Mouse (Mus musculus): Measurements from ENCODE around the gene Mtmr11. TPM values are rescaled to one million over a fixed set of nuclear protein-coding genes. Genes with fewer than 3 reads are reported as not detected.
A peak's percentile ranks its signal among the peaks of the same experiment; 100 is the strongest.
"Not testable (repeated sequence)": the region's sequence is repeated elsewhere in the genome, so short reads cannot be mapped to it uniquely, and the experiment has no call there.

The Mtmr11 gene
- polyA plus RNA-seq, 1 experiment, result 1.1 TPM

DNA sequence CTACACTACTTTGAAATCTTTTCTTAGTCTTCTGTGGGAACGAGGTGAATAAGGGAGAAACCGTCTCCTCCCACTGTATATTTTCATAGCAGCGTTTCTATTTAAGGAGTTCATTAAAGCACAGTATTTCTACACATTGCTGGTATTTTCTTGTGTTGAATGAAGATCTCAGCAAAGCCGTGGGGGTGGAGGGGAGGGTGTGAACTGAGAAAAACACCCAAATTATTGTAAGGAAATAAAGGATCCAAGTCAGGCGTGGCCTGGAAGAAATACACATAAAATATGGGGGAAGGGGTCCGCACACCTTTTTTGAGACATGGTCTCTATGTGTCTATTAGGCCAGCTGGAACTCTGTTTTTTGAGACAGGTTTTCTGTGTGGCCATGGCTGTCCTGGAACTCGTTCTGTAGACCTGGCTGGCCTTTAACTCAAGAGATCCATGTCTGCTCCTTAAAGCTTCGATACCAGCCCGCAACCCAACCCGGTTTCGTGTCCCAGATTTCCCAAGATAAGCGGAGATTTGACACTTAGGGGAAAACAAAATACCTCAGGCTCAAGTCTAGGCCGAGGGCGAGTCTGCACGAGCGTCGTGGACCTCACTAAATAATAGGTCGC is 9.9 kb downstream of the Mtmr11 start:
- H3K4me3 ChIP-seq (ENCODE audit: control insufficient read depth, low read depth, low read length), result peak overlapping the region; percentile 98
- peaks cover 10% of the 10 kb centered on the region for H3K36me3 ChIP-seq (ENCODE audit: control insufficient read depth, insufficient read depth, low read length)
- peak overlapping the region; percentile 89 for H3K27ac ChIP-seq (ENCODE audit: control insufficient read depth, insufficient read depth, low read depth, low read length)
- no peaks in the 10 kb centered on the region for H3K27me3 ChIP-seq (ENCODE audit: control insufficient read depth, insufficient read depth, low read length)
- TF ChIP-seq CTCF (IDR thresholded peaks at IDR 0.05; ENCODE audit: control insufficient read depth, insufficient read depth, insufficient replicate concordance, low read depth, low read length) (no peak), POLR2A (IDR thresholded peaks at IDR 0.05; ENCODE audit: control insufficient read depth, low read depth, low read length) (no peak)
- no peaks in the 10 kb centered on the region; the same call in none of the 2 replicates for H3K4me1 ChIP-seq (ENCODE audit: control insufficient read depth, insufficient read depth, low read length)

DNA sequence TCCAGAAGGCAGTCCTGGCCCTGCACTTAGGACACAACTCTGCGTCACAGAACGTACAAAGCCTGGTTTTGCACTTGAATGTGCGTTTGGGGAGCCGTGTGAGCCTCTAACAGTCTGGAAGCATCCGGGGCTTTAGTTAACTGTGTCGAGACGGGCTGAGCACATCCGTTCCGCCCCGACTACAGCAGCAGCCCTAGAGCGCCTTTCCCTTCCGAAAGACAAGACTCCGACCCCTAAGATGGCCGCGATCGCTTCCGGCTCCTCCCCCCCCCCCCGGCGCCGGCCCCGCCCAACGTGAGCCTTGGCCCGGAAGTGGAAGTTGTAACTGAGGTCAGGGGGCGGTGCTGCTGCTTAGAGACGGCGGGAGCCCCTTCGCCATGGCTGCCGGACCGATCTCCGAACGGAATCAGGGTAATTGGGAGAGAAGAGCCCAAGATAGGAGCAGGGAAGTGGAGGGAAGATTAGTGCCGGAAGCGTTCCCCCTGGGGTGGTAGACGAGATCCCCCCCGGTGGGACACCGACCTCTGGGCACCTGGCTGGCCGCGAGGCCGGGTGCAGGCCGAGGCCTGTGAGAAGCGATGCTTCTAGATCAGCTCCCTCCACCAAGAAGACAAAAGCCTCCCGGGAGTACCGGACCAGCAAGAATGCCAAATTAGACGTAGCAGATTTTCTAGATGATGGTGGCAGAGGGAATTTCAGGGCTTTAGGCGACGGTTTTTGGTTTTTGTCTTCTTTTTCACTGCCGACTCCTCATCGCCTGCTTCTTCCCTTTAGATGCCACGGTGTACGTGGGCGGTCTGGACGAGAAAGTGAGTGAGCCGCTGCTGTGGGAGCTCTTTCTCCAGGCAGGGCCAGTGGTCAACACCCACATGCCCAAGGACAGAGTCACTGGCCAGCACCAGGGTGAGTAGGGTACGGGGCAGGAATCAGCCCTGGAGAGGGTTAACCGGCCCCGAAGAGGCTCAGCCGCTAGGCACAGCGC is 10.7 kb downstream of the Mtmr11 start, which contains the start of gene Sf3b4:
Gene Sf3b4, plus strand, starts transcription at position 136 of the 982 bp plus-strand sequence.
- Histone ChIP-seq H3K4me1 (ENCODE audit: control insufficient read depth, insufficient read depth, low read length) (no peaks in the 10 kb centered on the region; the same call in none of the 2 replicates), H3K36me3 (ENCODE audit: control insufficient read depth, insufficient read depth, low read length) (peaks cover 12% of the 10 kb centered on the region), H3K27me3 (ENCODE audit: control insufficient read depth, insufficient read depth, low read length) (no peaks in the 10 kb centered on the region), H3K27ac (ENCODE audit: control insufficient read depth, insufficient read depth, low read depth, low read length) (peak within 1 kb of the TSS; percentile 89), H3K4me3 (ENCODE audit: control insufficient read depth, low read depth, low read length) (peak within 1 kb of the TSS; percentile 98)
- TF ChIP-seq POLR2A (IDR thresholded peaks at IDR 0.05; ENCODE audit: control insufficient read depth, low read depth, low read length) (peak; percentile 97), CTCF (IDR thresholded peaks at IDR 0.05; ENCODE audit: control insufficient read depth, insufficient read depth, insufficient replicate concordance, low read depth, low read length) (no peak)

DNA sequence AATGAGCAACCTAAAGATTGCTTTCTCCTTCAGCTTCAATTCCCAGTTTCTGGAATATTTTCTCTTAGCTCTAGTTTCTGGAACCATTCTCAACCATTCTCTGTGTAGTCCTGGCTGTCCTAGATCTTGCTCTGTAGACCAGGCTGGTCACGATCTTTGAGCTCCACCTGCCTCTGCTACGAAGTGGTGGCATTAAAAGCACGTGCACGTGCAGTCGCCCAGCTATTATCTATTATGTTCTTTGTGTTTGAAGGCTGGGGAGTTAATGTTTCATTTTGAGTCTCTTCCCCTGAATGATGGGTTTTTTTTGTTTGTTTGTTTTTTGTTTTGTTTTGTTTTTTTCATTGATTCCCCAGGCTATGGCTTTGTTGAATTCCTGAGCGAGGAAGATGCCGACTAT is 11.4 kb downstream of the Mtmr11 start:
- no peak overlapping the region for H3K27ac ChIP-seq (ENCODE audit: control insufficient read depth, insufficient read depth, low read depth, low read length)
- no peaks in the 10 kb centered on the region; the same call in none of the 2 replicates for H3K4me1 ChIP-seq (ENCODE audit: control insufficient read depth, insufficient read depth, low read length)
- H3K4me3 ChIP-seq (ENCODE audit: control insufficient read depth, low read depth, low read length), result peak overlapping the region; percentile 98
- no peaks in the 10 kb centered on the region for H3K27me3 ChIP-seq (ENCODE audit: control insufficient read depth, insufficient read depth, low read length)
- peaks cover 13% of the 10 kb centered on the region for H3K36me3 ChIP-seq (ENCODE audit: control insufficient read depth, insufficient read depth, low read length)
- TF ChIP-seq POLR2A (IDR thresholded peaks at IDR 0.05; ENCODE audit: control insufficient read depth, low read depth, low read length) (no peak), CTCF (IDR thresholded peaks at IDR 0.05; ENCODE audit: control insufficient read depth, insufficient read depth, insufficient replicate concordance, low read depth, low read length) (no peak)

DNA sequence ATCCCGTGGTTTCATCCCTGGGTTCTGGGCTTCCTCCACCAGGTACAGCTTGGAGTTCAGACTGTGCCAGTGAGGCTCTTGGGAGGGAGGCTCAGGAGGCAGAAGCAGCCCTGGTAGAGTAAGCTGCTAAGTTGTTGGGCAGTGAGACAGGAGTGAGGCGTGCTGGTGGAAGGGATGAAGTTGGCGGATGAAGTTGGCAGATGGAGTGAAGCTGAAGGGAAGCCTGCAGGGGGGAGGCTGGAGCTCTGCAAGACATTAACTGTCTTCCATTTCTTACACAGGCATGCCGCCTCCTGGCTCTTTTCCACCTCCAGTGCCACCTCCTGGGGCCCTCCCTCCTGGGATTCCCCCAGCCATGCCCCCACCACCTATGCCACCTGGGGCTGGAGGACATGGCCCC is 12.2 kb downstream of the Mtmr11 start:
- H3K27ac ChIP-seq (ENCODE audit: control insufficient read depth, insufficient read depth, low read depth, low read length); H3K4me1 ChIP-seq (ENCODE audit: control insufficient read depth, insufficient read depth, low read length); H3K27me3 ChIP-seq (ENCODE audit: control insufficient read depth, insufficient read depth, low read length): not testable (repeated sequence)
- peak overlapping the region; percentile 74 for H3K4me3 ChIP-seq (ENCODE audit: control insufficient read depth, low read depth, low read length)
- H3K36me3 ChIP-seq (ENCODE audit: control insufficient read depth, insufficient read depth, low read length), result peaks cover 13% of the 10 kb centered on the region

DNA sequence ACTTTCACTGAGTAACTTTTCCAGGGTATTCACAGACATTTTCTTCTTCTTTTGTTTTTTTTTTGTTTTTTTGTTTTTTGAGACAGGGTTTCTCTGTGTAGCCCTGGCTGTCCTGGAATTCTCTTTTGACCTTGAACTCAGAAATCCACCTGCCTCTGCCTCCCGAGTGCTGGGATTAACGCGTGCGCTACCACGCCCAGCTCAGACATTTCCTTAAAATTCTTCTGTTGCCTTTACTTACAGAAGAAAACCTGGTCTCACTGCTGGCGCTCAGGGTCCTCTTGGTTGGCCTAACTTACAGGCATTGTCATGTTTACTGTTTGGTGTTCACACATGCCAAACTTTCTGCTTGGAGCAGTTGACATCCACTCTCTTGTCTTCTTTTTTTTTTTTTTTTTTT is 13.4 kb downstream of the Mtmr11 start:
- H3K27me3 ChIP-seq (ENCODE audit: control insufficient read depth, insufficient read depth, low read length), result no peaks in the 10 kb centered on the region
- TF ChIP-seq POLR2A (IDR thresholded peaks at IDR 0.05; ENCODE audit: control insufficient read depth, low read depth, low read length) (no peak), CTCF (IDR thresholded peaks at IDR 0.05; ENCODE audit: control insufficient read depth, insufficient read depth, insufficient replicate concordance, low read depth, low read length) (no peak)
- peaks cover 11% of the 10 kb centered on the region for H3K36me3 ChIP-seq (ENCODE audit: control insufficient read depth, insufficient read depth, low read length)
- no peaks in the 10 kb centered on the region; the same call in none of the 2 replicates for H3K4me1 ChIP-seq (ENCODE audit: control insufficient read depth, insufficient read depth, low read length)
- no peak overlapping the region for H3K27ac ChIP-seq (ENCODE audit: control insufficient read depth, insufficient read depth, low read depth, low read length)
- H3K4me3 ChIP-seq (ENCODE audit: control insufficient read depth, low read depth, low read length), result no peak overlapping the region

DNA sequence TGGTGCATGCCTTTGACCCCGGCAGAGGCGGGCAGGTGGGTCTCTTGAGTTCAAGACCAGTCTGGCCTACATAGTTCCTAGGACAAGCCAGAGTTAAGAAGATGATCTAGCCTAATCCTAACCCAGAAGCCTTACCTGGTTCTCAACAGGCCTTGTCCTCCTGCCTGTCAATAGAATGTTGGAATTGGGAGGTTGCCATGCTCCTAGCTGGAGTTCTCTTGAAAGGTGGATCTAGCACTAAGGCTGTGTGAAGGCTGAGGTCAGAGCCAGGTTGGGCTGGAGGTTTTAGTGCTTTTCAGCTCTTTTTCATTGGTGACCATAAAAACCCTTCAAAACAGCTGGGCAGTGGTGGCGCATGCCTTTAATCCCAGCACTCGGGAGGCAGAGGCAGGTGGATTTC is 16.6 kb downstream of the Mtmr11 start:
- no peak overlapping the region for H3K4me3 ChIP-seq (ENCODE audit: control insufficient read depth, low read depth, low read length)
- peaks cover 10% of the 10 kb centered on the region for H3K36me3 ChIP-seq (ENCODE audit: control insufficient read depth, insufficient read depth, low read length)
- no peak for TF ChIP-seq CTCF (IDR thresholded peaks at IDR 0.05; ENCODE audit: control insufficient read depth, insufficient read depth, insufficient replicate concordance, low read depth, low read length)
- TF ChIP-seq POLR2A (IDR thresholded peaks at IDR 0.05; ENCODE audit: control insufficient read depth, low read depth, low read length), result no peak
- H3K4me1 ChIP-seq (ENCODE audit: control insufficient read depth, insufficient read depth, low read length), result peaks cover 14% of the 10 kb centered on the region
- no peak overlapping the region for H3K27ac ChIP-seq (ENCODE audit: control insufficient read depth, insufficient read depth, low read depth, low read length)
- H3K27me3 ChIP-seq (ENCODE audit: control insufficient read depth, insufficient read depth, low read length), result no peaks in the 10 kb centered on the region

DNA sequence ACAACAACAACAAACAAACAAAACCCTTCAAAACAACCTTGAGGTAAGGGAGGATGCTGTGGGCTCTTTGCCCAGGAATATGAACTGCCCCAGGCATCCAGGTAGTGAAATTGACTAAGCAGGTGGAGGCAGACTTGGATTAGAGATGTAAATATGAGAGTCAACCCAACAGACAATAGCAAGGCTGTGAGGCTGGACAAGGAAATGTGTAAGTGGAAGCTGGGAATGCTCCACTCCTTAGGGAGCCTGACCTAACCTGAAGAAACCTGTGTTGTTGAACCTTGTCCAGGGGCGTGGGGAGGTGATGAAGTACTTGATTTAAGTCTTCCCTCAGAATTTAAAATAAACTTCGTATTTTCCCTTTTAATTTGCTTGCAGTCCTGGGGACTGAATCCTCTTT is 17.1 kb downstream of the Mtmr11 start:
- TF ChIP-seq POLR2A (IDR thresholded peaks at IDR 0.05; ENCODE audit: control insufficient read depth, low read depth, low read length) (no peak), CTCF (IDR thresholded peaks at IDR 0.05; ENCODE audit: control insufficient read depth, insufficient read depth, insufficient replicate concordance, low read depth, low read length) (no peak)
- Histone ChIP-seq H3K36me3 (ENCODE audit: control insufficient read depth, insufficient read depth, low read length) (peaks cover 9% of the 10 kb centered on the region), H3K4me3 (ENCODE audit: control insufficient read depth, low read depth, low read length) (no peak overlapping the region), H3K4me1 (ENCODE audit: control insufficient read depth, insufficient read depth, low read length) (peaks cover 14% of the 10 kb centered on the region), H3K27ac (ENCODE audit: control insufficient read depth, insufficient read depth, low read depth, low read length) (no peak overlapping the region), H3K27me3 (ENCODE audit: control insufficient read depth, insufficient read depth, low read length) (no peaks in the 10 kb centered on the region)

Data from testis, adult 2 months (tissue).